ENCODE assay signal across 10 mouse cellular contexts in genomic region chr7:115204916-115205315, GRCm38 (mm10).
DNase-seq lines count a peak whose midpoint lies in the region; ATAC-seq lines count a peak whose summit lies in the region.
"Had no signal": no experiment of that assay in that cellular context is flagged by ENCODE, and none has a peak within 500 bp of the region (broad histone marks: within the 10 kb centered on the region; RNA-seq: fewer than 3 reads in every experiment).

No protein-coding gene starts in this region.

- no peaks in the 10 kb centered on the region for H3K4me1 ChIP-seq in intestine, embryonic 14.5 days (replicated peaks; ENCODE audit: control insufficient read depth, insufficient read depth, low read length)
- H3K4me1 ChIP-seq in limb, embryonic 13.5 days, result peaks cover 9% of the 10 kb centered on the region
- H3K4me1 ChIP-seq: midbrain, embryonic 12.5 days had no signal

- WGBS in intestine, embryonic 14.5 days, result 31% methylated on average over 3 of the region's 3 CpGs
- 3% methylated on average over 3 of the region's 3 CpGs for WGBS in limb, embryonic 13.5 days

- no peak overlapping the region for H3K9ac ChIP-seq in intestine, embryonic 14.5 days (ENCODE audit: low read length)
- H3K9ac ChIP-seq in limb, embryonic 13.5 days, result no peak overlapping the region
- H3K9ac ChIP-seq: forebrain, postnatal 0 days; midbrain, embryonic 12.5 days had no signal

- peak; percentile 9 to 24 for DNase-seq in urinary bladder, adult 18-20 months (ENCODE audit: low spot score in 2 of 2)
- no peak for DNase-seq in urinary bladder, postnatal 10 days (ENCODE audit: low spot score)
- DNase-seq in intestine, embryonic 14.5 days (ENCODE audit: low spot score), result no peak
- DNase-seq in thymus, postnatal 10 days (ENCODE audit: low spot score in 2 of 2), result no peak
- no peak for DNase-seq in thymus, postnatal 14 days
- no peak for DNase-seq in layer of hippocampus, postnatal 14 days (ENCODE audit: low spot score in 2 of 2)
- no peak for DNase-seq in layer of hippocampus, postnatal 10 days (ENCODE audit: low spot score in 2 of 2)
- DNase-seq: forebrain, postnatal 0 days had no signal

- H3K4me2 ChIP-seq in intestine, embryonic 14.5 days (ENCODE audit: low read length), result no peak overlapping the region
- 0 out of 2 replicates have a peak overlapping the region, but pooled peaks have one; percentile 7 for H3K4me2 ChIP-seq in limb, embryonic 13.5 days (replicated peaks)
- H3K4me2 ChIP-seq: midbrain, embryonic 12.5 days had no signal

- H3K27me3 ChIP-seq in intestine, embryonic 14.5 days (replicated peaks; ENCODE audit: control insufficient read depth, insufficient read depth, low read length), result no peaks in the 10 kb centered on the region
- H3K27me3 ChIP-seq in limb, embryonic 13.5 days, result no peaks in the 10 kb centered on the region

- H3K36me3 ChIP-seq in intestine, embryonic 14.5 days (ENCODE audit: control insufficient read depth, insufficient read depth, low read length), result no peaks in the 10 kb centered on the region
- H3K36me3 ChIP-seq in limb, embryonic 13.5 days, result no peaks in the 10 kb centered on the region
- H3K36me3 ChIP-seq: midbrain, embryonic 12.5 days had no signal

- peak; percentile 70; the same call in 1 of the 2 replicates for ATAC-seq in intestine, embryonic 14.5 days (replicated peaks; ENCODE audit: low FRiP score, low TSS enrichment, low read depth)
- ATAC-seq in limb, embryonic 13.5 days (ENCODE audit: low FRiP score, low read depth), result peak; percentile 91
- ATAC-seq: forebrain, postnatal 0 days had no signal

- H3K9me3 ChIP-seq in intestine, embryonic 14.5 days (ENCODE audit: control insufficient read depth, low read length), result no peaks in the 10 kb centered on the region
- H3K9me3 ChIP-seq in limb, embryonic 13.5 days, result no peaks in the 10 kb centered on the region
- H3K9me3 ChIP-seq: midbrain, embryonic 12.5 days had no signal

- H3K27ac ChIP-seq in intestine, embryonic 14.5 days (ENCODE audit: low read depth), result no peak overlapping the region
- H3K27ac ChIP-seq in limb, embryonic 13.5 days, result no peak overlapping the region
- H3K27ac ChIP-seq: midbrain, embryonic 12.5 days had no signal

- no peak overlapping the region for H3K4me3 ChIP-seq in intestine, embryonic 14.5 days (ENCODE audit: low read depth, low read length)
- no peak overlapping the region for H3K4me3 ChIP-seq in limb, embryonic 13.5 days
- H3K4me3 ChIP-seq: midbrain, embryonic 12.5 days had no signal

Comparison
In these comparisons a context has a peak if more than half of its experiments do, and no peak if none do; other contexts are left out.
1. DNase-seq: peak in urinary bladder, adult 18-20 months (2 of 2); none in urinary bladder, postnatal 10 days (single experiment), intestine, embryonic 14.5 days (single experiment), thymus, postnatal 10 days (0 of 2), thymus, postnatal 14 days (single experiment), layer of hippocampus, postnatal 14 days (0 of 2) and layer of hippocampus, postnatal 10 days (0 of 2).